Mouse (Mus musculus): ENCODE results near the gene Grik3.

DNA sequence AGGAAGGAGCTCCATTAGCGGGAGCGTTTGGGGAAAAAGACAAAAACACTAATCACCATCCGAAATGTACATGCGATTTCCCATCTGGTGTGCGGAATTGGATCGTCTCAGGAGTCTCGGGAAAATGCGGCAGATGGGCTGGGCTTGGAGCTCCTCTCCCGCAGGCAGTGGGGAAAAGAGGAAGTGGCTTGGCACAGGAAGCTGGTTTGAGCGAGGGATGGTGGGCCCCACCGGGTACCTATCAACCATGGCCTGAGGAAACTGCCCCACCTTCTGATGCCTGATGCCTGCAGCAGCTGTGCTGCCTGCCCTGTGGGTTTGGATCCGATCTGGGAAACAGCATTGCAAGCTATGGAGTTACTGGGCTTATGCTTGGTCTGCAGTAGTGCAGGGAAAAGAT, 12.4 kb upstream of the Grik3 start:
- TF ChIP-seq POLR2A (IDR thresholded peaks at IDR 0.05; ENCODE audit: borderline replicate concordance, low read depth, low read length), result no peak
- TF ChIP-seq CTCF (IDR thresholded peaks at IDR 0.05; ENCODE audit: low read depth, low read length), result no peak
